Mouse (Mus musculus): ENCODE data around the gene Srrd. TPM values are rescaled to one million over a fixed set of nuclear protein-coding genes. Genes with fewer than 3 reads are reported as not detected.

The Srrd gene
- polyA plus RNA-seq, 1 experiment from 2014 or later: 21.9 TPM

GRCm38 (mm10) chr5:112335473-112335872, 7.4 kb downstream of the Srrd start:
- DNase-seq (ENCODE audit: low spot score): peak; percentile 30
- TF ChIP-seq CTCF (IDR thresholded peaks at IDR 0.05): peak; percentile 79
- no peak for TF ChIP-seq EP300 (IDR thresholded peaks at IDR 0.05)
- H3K9me3 ChIP-seq (ENCODE audit: low read length): no peaks in the 10 kb centered on the region
- H3K9ac ChIP-seq (replicated peaks; ENCODE audit: low read depth): no peak overlapping the region
- H3K27me3 ChIP-seq (replicated peaks; ENCODE audit: insufficient read depth, low read length): no peaks in the 10 kb centered on the region
- peak; percentile 54 for ATAC-seq
- H3K4me3 ChIP-seq (ENCODE audit: low read depth, low read length): no peak overlapping the region
- WGBS: 6% methylated on average over 2 of the region's 2 CpGs
- H3K4me2 ChIP-seq (replicated peaks; ENCODE audit: low read depth, low read length): no peak overlapping the region
- no peak overlapping the region for H3K27ac ChIP-seq (ENCODE audit: low read length)
- no peaks in the 10 kb centered on the region for H3K4me1 ChIP-seq (ENCODE audit: insufficient read depth, low read depth, low read length)
- H3K36me3 ChIP-seq (ENCODE audit: insufficient read depth, low read length): peaks cover 58% of the 10 kb centered on the region

- no peak for ATAC-seq
- TF ChIP-seq CTCF (IDR thresholded peaks at IDR 0.05) (no peak), EP300 (IDR thresholded peaks at IDR 0.05) (no peak)
- H3K9ac ChIP-seq (replicated peaks; ENCODE audit: low read depth): no peak overlapping the region
- H3K27me3 ChIP-seq (replicated peaks; ENCODE audit: insufficient read depth, low read length): no peaks in the 10 kb centered on the region
- no peak overlapping the region for H3K27ac ChIP-seq (ENCODE audit: low read length)
- H3K9me3 ChIP-seq (ENCODE audit: low read length): no peaks in the 10 kb centered on the region
- H3K36me3 ChIP-seq (ENCODE audit: insufficient read depth, low read length): peaks cover 47% of the 10 kb centered on the region
- no peak overlapping the region for H3K4me2 ChIP-seq (replicated peaks; ENCODE audit: low read depth, low read length)
- WGBS: 90% methylated on average over 14 of the region's 14 CpGs
- peaks cover 9% of the 10 kb centered on the region for H3K4me1 ChIP-seq (ENCODE audit: insufficient read depth, low read depth, low read length)
- H3K4me3 ChIP-seq (ENCODE audit: low read depth, low read length): no peak overlapping the region
- DNase-seq (ENCODE audit: low spot score): no peak
Measured at GRCm38 (mm10) chr5:112329805-112330564, 12.9 kb downstream of the Srrd start.

GRCm38 (mm10) chr5:112327854-112328253, 15.0 kb downstream of the Srrd start:
- no peaks in the 10 kb centered on the region for H3K27me3 ChIP-seq (replicated peaks; ENCODE audit: insufficient read depth, low read length)
- DNase-seq (ENCODE audit: low spot score): no peak
- H3K4me3 ChIP-seq (ENCODE audit: low read depth, low read length): no peak overlapping the region
- H3K9ac ChIP-seq (replicated peaks; ENCODE audit: low read depth): no peak overlapping the region
- no peaks in the 10 kb centered on the region for H3K9me3 ChIP-seq (ENCODE audit: low read length)
- H3K4me2 ChIP-seq (replicated peaks; ENCODE audit: low read depth, low read length): no peak overlapping the region
- TF ChIP-seq EP300 (IDR thresholded peaks at IDR 0.05): no peak
- no peak for TF ChIP-seq CTCF (IDR thresholded peaks at IDR 0.05)
- ATAC-seq: no peak
- H3K4me1 ChIP-seq (ENCODE audit: insufficient read depth, low read depth, low read length): peaks cover 9% of the 10 kb centered on the region
- no peak overlapping the region for H3K27ac ChIP-seq (ENCODE audit: low read length)
- WGBS: 94% methylated on average over 15 of the region's 15 CpGs
- H3K36me3 ChIP-seq (ENCODE audit: insufficient read depth, low read length): peaks cover 29% of the 10 kb centered on the region

- H3K27ac ChIP-seq (ENCODE audit: low read length): peak overlapping the region; percentile 69
- peaks cover 22% of the 10 kb centered on the region for H3K36me3 ChIP-seq (ENCODE audit: insufficient read depth, low read length)
- DNase-seq (ENCODE audit: low spot score): no peak
- TF ChIP-seq EP300 (IDR thresholded peaks at IDR 0.05) (no peak), CTCF (IDR thresholded peaks at IDR 0.05) (no peak)
- H3K27me3 ChIP-seq (replicated peaks; ENCODE audit: insufficient read depth, low read length): no peaks in the 10 kb centered on the region
- peak overlapping the region; percentile 80 for H3K9ac ChIP-seq (replicated peaks; ENCODE audit: low read depth)
- peak; percentile 31 for ATAC-seq
- peaks cover 9% of the 10 kb centered on the region for H3K4me1 ChIP-seq (ENCODE audit: insufficient read depth, low read depth, low read length)
- 1% methylated on average over 28 of the region's 33 CpGs for WGBS
- peak overlapping the region; percentile 95 for H3K4me3 ChIP-seq (ENCODE audit: low read depth, low read length)
- H3K4me2 ChIP-seq (replicated peaks; ENCODE audit: low read depth, low read length): peak overlapping the region; percentile 73
- H3K9me3 ChIP-seq (ENCODE audit: low read length): no peaks in the 10 kb centered on the region
Measured at GRCm38 (mm10) chr5:112326446-112327009, 16.3 kb downstream of the Srrd start.

GRCm38 (mm10) chr5:112325546-112326445, 17.0 kb downstream of the Srrd start, which contains the start of gene Tfip11:
Tfip11 (plus strand) TSS chr5:112326358.
- Histone ChIP-seq H3K27me3 (replicated peaks; ENCODE audit: insufficient read depth, low read length) (no peaks in the 10 kb centered on the region), H3K9ac (replicated peaks; ENCODE audit: low read depth) (peak within 1 kb of the TSS; percentile 80), H3K36me3 (ENCODE audit: insufficient read depth, low read length) (peaks cover 14% of the 10 kb centered on the region; the same call in 1 of the 2 replicates), H3K4me2 (replicated peaks; ENCODE audit: low read depth, low read length) (peak within 1 kb of the TSS; percentile 73), H3K4me3 (ENCODE audit: low read depth, low read length) (peak within 1 kb of the TSS; percentile 95), H3K9me3 (ENCODE audit: low read length) (no peaks in the 10 kb centered on the region), H3K4me1 (ENCODE audit: insufficient read depth, low read depth, low read length) (peaks cover 9% of the 10 kb centered on the region), H3K27ac (ENCODE audit: low read length) (peak within 1 kb of the TSS; percentile 82)
- WGBS: 7% methylated on average over 48 of the region's 48 CpGs
- ATAC-seq: peak; percentile 94
- peak; percentile 98 for DNase-seq (ENCODE audit: low spot score)
- TF ChIP-seq EP300 (IDR thresholded peaks at IDR 0.05): no peak
- TF ChIP-seq CTCF (IDR thresholded peaks at IDR 0.05): 0 out of 2 replicates have a peak, but pooled peaks have one; percentile 20
